Mouse (Mus musculus): ENCODE measurements around the gene Vtcn1.
A peak's percentile ranks its signal among the peaks of the same experiment; 100 is the strongest.

The Vtcn1 gene

DNA sequence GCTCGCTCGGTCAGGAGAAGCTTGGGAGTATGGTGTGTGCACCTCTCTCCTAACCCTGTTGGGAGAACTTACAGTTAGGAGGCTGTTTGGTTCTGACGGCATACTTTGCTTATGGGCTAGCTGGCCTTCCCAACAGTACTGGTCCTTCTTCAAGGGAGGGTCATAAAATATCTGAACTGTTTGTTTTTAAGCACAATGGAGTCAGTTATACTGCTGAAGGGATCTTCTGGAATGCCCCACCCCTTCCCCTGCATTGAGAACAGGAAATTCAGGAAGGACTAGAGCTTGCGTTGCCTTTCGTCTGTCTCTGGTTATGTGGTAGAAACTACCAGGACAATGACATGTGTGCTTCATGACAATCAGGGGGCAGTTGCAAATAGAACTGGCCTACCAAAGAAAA, 31.9 kb downstream of the Vtcn1 start:
- DNase-seq, result no peak

DNA sequence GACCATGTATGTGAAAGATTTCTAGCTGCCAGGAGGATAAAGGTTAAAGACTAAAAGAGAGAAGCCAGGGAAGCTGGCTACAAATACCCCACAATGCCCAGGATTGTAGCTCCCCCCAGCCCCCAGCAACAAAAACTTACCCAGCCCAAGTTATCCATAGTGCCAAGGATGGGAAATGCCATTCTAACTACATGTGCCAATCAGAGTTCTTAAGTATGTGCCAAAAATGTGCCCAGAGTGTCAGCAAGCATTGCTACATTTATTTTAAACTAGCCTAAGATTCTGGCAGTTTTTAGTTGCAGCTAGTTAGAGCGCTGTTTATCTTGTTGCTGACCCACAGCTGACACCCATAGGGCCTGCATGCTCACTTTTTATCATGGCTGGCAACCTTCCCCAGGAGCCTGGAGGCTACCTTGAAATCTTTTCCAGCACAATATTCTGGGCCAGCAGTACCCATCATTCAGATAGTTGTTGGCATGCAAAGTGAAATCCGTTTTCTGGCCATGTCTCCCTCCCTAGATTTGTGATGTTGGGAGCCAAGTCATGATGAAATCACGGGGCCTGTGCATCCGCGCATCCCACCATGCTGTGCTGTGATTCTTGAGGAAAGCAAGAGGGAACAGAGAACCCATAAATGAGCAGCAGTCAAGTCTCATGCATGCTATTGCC, 33.2 kb downstream of the Vtcn1 start:
- no peak for DNase-seq

DNA sequence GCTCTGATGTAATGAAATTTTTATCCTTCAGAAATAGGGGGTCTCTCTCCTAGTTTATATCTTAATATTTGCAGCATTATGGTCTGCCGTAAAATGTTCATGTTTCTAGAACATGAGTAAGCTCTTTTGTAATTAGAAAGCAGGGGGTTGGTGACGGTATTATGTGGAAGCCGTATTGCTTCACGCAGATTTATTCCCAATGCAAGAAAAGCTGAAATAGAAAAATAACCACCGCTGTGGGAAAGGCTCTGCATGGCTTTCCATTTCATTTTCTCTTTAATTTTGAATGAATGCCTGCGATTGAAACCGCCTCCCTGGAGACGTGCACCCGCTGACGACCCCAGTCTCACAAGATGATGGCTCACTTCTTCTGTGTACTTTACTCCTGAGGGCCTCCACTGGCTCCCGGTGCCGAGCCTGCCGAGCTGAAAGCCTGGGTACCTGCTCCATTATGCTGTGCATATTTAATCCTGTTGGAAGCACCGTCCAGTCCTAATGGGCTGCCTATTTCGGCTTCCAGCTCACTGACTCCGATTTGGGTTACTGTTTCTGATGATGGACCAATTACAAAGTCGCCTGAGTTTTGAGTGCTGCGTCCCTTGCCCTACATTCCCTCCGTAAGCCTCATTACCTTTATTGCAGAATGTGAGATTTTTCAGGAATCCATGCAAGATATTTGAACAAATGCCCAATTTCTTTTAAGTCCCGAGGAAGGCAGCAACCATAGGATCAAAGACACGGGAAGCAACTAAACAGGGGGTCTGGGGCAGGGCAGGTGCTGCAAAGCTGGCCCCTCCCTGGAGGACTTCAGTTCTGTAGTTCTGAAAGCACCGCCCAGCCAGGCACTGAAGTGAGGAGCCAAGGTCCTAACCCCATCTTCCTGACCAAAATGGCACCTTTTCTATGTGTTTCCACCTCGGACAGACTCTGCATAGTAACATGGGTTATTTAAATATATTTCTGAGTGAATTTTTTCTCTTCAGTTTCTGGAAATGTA, 36.3 kb downstream of the Vtcn1 start:
- no peak for DNase-seq

- DNase-seq, result no peak
These were observed 41.7 kb downstream of the Vtcn1 start for GRCm38 (mm10) chr3:100866946-100867345.

GRCm38 (mm10) chr3:100877057-100877456, 51.8 kb downstream of the Vtcn1 start:
- no peak for DNase-seq

- no peak for DNase-seq
These were observed 56.1 kb downstream of the Vtcn1 start for GRCm38 (mm10) chr3:100881403-100881802.

DNA sequence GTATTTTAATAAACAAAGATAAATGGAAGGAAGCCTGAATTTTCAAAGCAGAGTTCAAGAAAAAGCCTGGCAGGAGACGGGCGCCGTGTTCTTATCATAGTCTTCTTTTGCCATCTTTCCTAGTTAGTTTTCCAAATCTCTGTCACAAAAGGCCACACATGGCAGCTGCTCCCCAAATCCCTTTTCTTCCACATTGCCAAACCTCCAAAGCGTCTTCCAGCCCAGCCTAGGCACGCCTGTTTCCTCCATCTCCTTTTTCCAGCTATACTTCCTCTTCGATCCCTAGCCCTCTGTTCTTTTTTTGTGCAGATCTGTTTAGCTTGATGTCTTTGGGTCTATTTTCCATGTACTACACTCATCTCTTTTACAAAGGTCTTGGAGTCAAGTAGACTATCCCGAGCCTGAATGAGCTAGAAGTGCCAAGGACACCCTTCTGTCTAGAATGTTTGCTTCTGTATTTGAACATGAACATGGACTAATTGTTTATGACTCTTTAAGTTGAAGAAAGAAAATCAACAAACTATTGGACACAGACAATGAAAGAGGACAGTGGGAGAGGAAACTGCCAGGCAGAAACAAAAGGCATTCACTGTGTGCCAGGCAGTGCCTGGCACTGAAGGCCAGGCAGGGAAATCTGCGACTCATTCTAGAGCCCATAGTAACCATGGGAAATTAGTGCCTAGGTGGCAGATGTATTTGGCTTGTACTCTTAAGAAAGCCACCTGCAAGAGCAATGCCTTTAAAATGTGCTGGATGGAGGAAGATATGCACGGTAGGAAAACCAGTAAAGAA, 56.8 kb downstream of the Vtcn1 start:
- DNase-seq, result no peak

DNA sequence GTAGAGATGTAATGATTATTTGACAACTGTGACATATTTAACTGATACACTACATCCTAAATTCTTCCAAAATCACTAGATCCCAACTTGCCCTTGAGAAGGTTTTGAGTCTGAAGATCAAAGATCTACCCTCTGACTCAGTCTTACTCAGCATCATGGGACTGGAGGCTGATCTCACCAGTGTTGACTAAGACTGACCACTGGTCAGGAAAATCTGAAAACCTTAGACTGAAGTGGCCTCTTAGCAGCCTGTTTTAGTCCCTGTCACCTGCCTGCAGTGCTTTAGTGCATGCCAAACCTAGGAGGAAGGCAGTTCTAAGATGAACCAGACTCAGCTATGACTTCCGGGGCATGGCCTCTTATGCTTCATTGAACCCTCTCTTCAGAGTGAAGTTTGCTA, 64.0 kb downstream of the Vtcn1 start:
- DNase-seq, result no peak

- no peak for DNase-seq
These were observed 65.1 kb downstream of the Vtcn1 start for GRCm38 (mm10) chr3:100890406-100890805.

GRCm38 (mm10) chr3:100892383-100893335, 67.4 kb downstream of the Vtcn1 start:
- no peak for DNase-seq

DNA sequence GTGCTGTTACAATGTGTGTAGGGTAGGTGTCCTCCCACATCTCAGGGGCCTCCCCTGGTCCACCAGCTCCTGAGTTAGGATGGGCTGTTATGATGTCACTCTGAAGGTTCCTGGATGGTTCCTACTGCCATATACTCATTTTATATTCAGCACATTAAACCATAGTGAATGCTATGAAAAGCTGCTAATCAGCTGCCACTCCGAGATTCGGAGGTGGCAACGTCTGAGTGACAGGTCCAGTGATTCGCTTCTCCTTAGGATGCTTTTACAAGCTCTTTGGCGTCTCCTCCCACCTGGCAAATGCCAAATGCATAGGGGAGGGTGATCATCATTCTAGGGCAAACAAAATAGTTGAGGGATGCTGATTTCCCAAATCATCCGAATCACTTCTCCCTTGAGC, 70.2 kb downstream of the Vtcn1 start:
- DNase-seq, result no peak

DNA sequence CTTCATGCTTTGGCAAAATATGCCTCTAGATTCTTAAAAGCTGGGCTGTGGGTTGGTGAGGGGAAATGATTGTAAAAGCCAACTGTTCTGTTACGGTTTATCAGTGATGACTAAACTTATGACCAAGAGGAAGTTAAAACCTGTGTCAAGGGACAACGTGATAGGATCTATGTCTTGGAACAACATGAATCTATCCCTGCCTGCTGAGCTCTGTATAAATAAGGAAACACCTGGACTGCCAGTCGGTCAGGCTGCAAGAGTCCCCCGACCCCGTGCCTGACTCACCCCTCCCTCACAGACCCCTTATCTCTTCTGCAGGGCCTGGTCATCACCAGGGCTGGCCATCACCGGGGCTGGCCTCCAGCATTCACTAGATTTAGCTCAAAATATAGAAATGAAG, 80.9 kb downstream of the Vtcn1 start:
- DNase-seq, result no peak

DNA sequence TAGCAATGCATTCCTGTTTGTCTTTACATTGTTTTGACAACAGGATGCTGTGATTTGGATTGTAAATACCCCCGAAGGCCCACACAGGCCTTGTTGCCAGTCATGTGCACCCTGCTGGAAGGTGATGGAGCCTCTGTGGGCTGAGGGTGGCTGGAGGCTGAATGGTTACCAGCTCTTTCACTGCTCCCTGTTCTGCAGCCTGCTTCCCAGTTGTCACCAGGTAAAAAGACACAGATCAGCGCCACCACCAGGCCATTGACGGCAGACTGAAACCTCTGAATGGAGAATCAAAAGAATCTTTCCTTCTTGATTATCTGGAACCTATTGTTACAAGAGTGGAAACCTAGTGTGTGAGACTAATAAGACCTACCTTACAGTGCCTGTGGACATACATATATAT, 81.7 kb downstream of the Vtcn1 start:
- peak; percentile 25 for DNase-seq

DNA sequence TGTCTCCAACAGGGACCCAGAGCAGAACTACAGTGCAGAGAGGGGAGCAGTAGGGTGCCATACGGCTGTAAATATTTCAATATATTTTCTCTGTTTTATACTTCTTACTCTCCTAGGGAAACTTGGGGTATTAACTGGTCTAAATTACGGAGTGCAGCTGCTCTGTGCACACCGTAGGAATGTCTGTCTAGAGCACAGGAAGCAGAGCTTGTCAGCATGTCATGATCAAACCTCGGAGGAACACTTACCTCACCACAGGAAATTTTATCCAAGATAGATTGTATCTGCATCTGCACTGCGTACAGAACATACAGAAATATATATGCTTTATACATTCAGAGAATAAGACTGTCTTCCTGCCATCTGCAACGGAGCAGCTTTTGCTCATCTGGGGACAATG, 83.3 kb downstream of the Vtcn1 start:
- no peak for DNase-seq

DNA sequence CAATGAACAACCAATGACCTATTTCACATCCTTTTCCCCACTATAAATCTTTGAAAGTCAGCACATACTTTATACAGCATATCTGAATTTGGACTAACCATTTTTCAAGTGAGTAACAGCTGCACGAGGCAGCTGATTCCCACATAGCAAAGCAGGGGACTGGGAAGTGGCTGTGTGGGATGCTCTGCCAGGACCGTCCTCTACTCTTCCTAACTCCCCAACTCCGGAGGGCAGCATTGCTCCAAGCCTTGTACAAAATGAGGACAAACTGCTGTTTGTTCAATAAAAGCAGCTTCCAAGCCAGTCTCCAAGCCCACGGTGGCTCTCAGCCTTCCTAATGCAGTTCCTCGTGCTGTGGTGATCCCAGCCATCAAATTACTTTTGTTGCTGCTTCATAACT, 85.4 kb downstream of the Vtcn1 start:
- DNase-seq, result no peak

DNA sequence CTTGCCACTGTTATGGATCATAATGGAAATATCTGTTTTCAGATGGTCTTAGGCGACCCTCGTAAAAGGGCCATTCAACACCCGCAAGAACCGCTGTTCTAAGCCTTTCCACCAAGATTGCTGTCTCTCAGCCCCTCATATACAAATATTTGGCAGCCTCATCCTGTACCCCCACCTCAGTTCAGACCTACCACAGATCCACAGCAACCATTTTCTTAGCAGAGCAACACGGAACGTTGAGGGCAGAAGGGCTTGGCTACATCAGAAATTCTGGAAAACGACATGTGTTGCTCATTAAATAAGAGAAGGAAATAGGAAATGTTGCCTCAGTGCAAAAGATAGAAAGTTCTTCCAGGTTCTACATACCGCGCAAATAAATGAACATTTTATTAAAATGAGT, 85.8 kb downstream of the Vtcn1 start:
- no peak for DNase-seq

DNA sequence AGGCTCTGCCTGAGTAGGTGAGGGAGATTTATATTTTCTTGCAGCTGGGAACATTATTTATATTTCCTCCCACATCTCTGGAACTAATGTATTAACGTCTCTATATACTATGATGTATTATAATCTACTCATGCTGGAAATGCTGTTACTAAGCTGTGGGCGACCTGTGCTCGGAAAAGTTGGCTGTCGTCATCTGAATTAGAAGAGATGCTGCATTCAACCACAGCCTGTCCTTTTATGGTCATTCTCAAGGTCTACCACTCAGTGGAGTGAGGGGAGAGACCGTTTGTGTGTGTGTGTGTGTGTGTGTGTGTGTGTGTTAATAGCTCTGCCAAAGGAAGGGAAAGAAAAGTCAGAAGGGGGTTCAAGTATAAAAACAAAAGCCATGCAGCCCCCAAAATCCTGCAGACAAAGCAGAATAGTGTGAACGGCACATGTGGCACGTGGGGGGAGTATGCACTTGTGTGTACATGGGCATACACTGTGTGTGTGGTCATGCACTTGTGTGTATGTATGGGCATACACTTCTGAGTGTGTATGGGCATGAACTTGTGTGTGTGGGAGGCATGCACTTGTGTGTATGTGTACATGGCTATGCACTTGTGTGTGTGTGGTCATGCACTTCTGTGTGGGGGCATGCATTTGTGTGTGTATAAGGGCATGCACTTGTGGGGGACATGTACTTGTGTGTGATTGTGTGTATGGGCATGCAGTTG, 86.4 kb downstream of the Vtcn1 start:
- no peak for DNase-seq

GRCm38 (mm10) chr3:100916844-100917243, 91.6 kb downstream of the Vtcn1 start:
- peak; percentile 11 for DNase-seq

GRCm38 (mm10) chr3:100920611-100921140, 95.4 kb downstream of the Vtcn1 start:
- DNase-seq, result peak; percentile 6

- peak; percentile 95 for DNase-seq
These were observed 96.7 kb downstream of the Vtcn1 start, which contains the start of gene Trim45 for GRCm38 (mm10) chr3:100921825-100922505. Gene Trim45 (plus strand): TSS chr3:100922202.

Data from thymus, postnatal 25 days (tissue).